ENCODE assay signal across 33 mouse cellular contexts in the genomic region with DNA sequence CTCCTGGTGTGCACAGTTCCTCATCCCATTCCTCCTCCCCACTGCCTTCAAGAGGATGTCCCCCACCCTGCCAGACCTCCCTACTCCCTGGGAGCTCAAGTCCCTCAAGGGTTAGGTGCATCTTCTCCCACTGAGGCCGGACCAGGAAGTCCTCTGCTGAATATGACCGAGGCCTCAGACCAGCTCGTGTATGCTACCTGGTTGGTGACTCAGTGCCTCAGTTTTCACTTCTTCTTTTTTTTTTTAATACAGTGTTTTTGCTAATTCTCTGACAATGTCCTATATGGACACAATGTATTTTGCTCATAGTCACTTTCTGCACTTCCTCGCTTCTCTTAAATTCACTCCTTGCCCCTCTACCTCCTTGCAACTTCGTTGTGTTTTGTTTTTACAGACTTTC.
"Had no signal": no experiment of that assay in that cellular context is flagged by ENCODE, and none has a peak within 500 bp of the region (broad histone marks: within the 10 kb centered on the region; RNA-seq: fewer than 3 reads in every experiment).

No protein-coding gene starts in this region.

- H3K4me2 ChIP-seq: heart, embryonic 11.5 days; heart, embryonic 12.5 days; heart, embryonic 13.5 days; heart, embryonic 15.5 days; hindbrain, embryonic 12.5 days; hindbrain, embryonic 13.5 days; hindbrain, embryonic 14.5 days; hindbrain, embryonic 15.5 days; intestine, embryonic 15.5 days; kidney, embryonic 15.5 days had no signal

- DNase-seq: heart, postnatal 10 days; heart, postnatal 14 days; heart, postnatal 4 days; kidney, adult 11 months; kidney, adult 18-20 months; kidney, adult 2 months; kidney, adult 8-10 months; kidney, adult 9 months; kidney, postnatal 10 days; kidney, postnatal 14 days; kidney, postnatal 36 days; kidney, postnatal 4 days; layer of hippocampus, adult 9-11 months; layer of hippocampus, postnatal 36 days had no signal

- H3K27me3 ChIP-seq: hindbrain, embryonic 12.5 days; hindbrain, embryonic 13.5 days; hindbrain, embryonic 15.5 days; intestine, embryonic 15.5 days; kidney, embryonic 15.5 days had no signal

- H3K4me1 ChIP-seq: heart, embryonic 10.5 days; heart, embryonic 12.5 days; heart, embryonic 13.5 days; heart, embryonic 15.5 days; hindbrain, embryonic 10.5 days; hindbrain, embryonic 12.5 days; hindbrain, embryonic 13.5 days; hindbrain, embryonic 15.5 days; intestine, embryonic 15.5 days; kidney, embryonic 15.5 days had no signal

- H3K27ac ChIP-seq: heart, embryonic 10.5 days; heart, embryonic 13.5 days; heart, embryonic 15.5 days; hindbrain, embryonic 10.5 days; hindbrain, embryonic 12.5 days; hindbrain, embryonic 13.5 days; hindbrain, embryonic 14.5 days; hindbrain, embryonic 15.5 days; hindbrain, postnatal 0 days; intestine, embryonic 15.5 days; kidney, embryonic 15.5 days; kidney, postnatal 0 days; layer of hippocampus, adult 2 months had no signal

- H3K9me3 ChIP-seq: heart, embryonic 10.5 days; heart, embryonic 12.5 days; heart, embryonic 13.5 days; heart, embryonic 15.5 days; hindbrain, embryonic 10.5 days; hindbrain, embryonic 12.5 days; hindbrain, embryonic 13.5 days; hindbrain, embryonic 15.5 days; intestine, embryonic 15.5 days; kidney, embryonic 15.5 days had no signal

- H3K36me3 ChIP-seq: heart, embryonic 10.5 days; heart, embryonic 12.5 days; heart, embryonic 13.5 days; heart, embryonic 15.5 days; hindbrain, embryonic 10.5 days; hindbrain, embryonic 12.5 days; hindbrain, embryonic 13.5 days; hindbrain, embryonic 15.5 days; intestine, embryonic 15.5 days; kidney, embryonic 15.5 days had no signal

- H3K9ac ChIP-seq: heart, embryonic 12.5 days; heart, embryonic 13.5 days; heart, embryonic 15.5 days; hindbrain, embryonic 12.5 days; hindbrain, embryonic 13.5 days; hindbrain, embryonic 14.5 days; hindbrain, embryonic 15.5 days; intestine, embryonic 15.5 days; kidney, embryonic 15.5 days had no signal

- H3K4me3 ChIP-seq: heart, embryonic 10.5 days; heart, embryonic 12.5 days; heart, embryonic 13.5 days; heart, embryonic 15.5 days; hindbrain, embryonic 10.5 days; hindbrain, embryonic 12.5 days; hindbrain, embryonic 13.5 days; hindbrain, embryonic 15.5 days; intestine, embryonic 15.5 days; kidney, embryonic 15.5 days; layer of hippocampus, adult 2 months had no signal

- ATAC-seq: hindbrain, embryonic 16.5 days; hindbrain, postnatal 0 days; inflammation-experienced regulatory T-cells, adult 6 months; intestine, embryonic 15.5 days; intestine, embryonic 16.5 days; intestine, postnatal 0 days had no signal
